Mouse (Mus musculus): ENCODE measurements at regions not wholly inside any gene's neighbourhood (a gene's known extent, or its start where the extent isn't known, plus 50 kb on each side); places are given as distances from the start of the nearest gene placed in this dataset.
A peak's percentile ranks its signal among the peaks of the same experiment; 100 is the strongest.

GRCm38 (mm10) chr4:74466081-74466480, 223.8 kb downstream of the Kdm4c start:
- peak; percentile 1 for DNase-seq (ENCODE audit: low spot score)

GRCm38 (mm10) chr4:74512489-74512888, 270.2 kb downstream of the Kdm4c start:
- DNase-seq (ENCODE audit: low spot score), result no peak

- no peak for DNase-seq (ENCODE audit: low spot score)
Measured at GRCm38 (mm10) chr4:74553888-74554287, 311.6 kb downstream of the Kdm4c start.

- DNase-seq (ENCODE audit: low spot score), result peak; percentile 7
Measured at GRCm38 (mm10) chr4:74563565-74563964, 321.3 kb downstream of the Kdm4c start.

- DNase-seq (ENCODE audit: low spot score), result no peak
Measured at GRCm38 (mm10) chr4:74586400-74586799, 344.1 kb downstream of the Kdm4c start.

GRCm38 (mm10) chr4:74587125-74587524, 344.8 kb downstream of the Kdm4c start:
- DNase-seq (ENCODE audit: low spot score), result no peak

GRCm38 (mm10) chr4:74588761-74589160, 346.5 kb downstream of the Kdm4c start:
- DNase-seq (ENCODE audit: low spot score), result no peak

- no peak for DNase-seq (ENCODE audit: low spot score)
Measured at GRCm38 (mm10) chr4:74613032-74613431, 370.7 kb downstream of the Kdm4c start.

All from left cerebral cortex, adult 11 months (tissue).